Mouse (Mus musculus) hindbrain, embryonic 12.5 days (tissue): ENCODE measurements at regions not wholly inside any gene's neighbourhood (a gene's known extent, or its start where the extent isn't known, plus 50 kb on each side); places are given as distances from the start of the nearest gene placed in this dataset. TPM values are rescaled to one million over a fixed set of nuclear protein-coding genes. Genes with fewer than 3 reads are reported as not detected.

Experiments
- ATAC-seq: fragments of 200-750 bp; cut with Nextera tagmentation; 2 replicates; pipeline ENCODE4 v1.8.0; 2017; ENCODE audit warnings: moderate TSS enrichment; ENCODE audit not compliant: low FRiP score
- H3K27ac ChIP-seq: fragments of 300-500 bp; sonication (generic); 2 replicates; pipeline ENCODE4 v1.5.1; 2016; ENCODE audit warnings: mild to moderate bottlenecking
- H3K27me3 ChIP-seq: fragments of 300-500 bp; sonication (generic); 2 replicates; pipeline ENCODE4 v1.6.1; 2016; ENCODE audit warnings: mild to moderate bottlenecking
- H3K36me3 ChIP-seq: fragments of 300-500 bp; sonication (generic); 2 replicates; pipeline ENCODE4 v1.6.1; 2016; ENCODE audit warnings: mild to moderate bottlenecking
- H3K4me1 ChIP-seq: fragments of 300-500 bp; sonication (generic); 2 replicates; pipeline ENCODE4 v1.6.1; 2016
- H3K4me2 ChIP-seq: fragments of 300-500 bp; sonication (generic); replicated peaks from 2 replicates; pipeline ENCODE4 v1.6.1; 2016; ENCODE audit warnings: mild to moderate bottlenecking
- H3K4me3 ChIP-seq: fragments of 300-500 bp; sonication (generic); 2 replicates; pipeline ENCODE4 v1.5.1; 2016; ENCODE audit warnings: mild to moderate bottlenecking
- H3K9ac ChIP-seq: fragments of 300-500 bp; sonication (generic); 2 replicates; pipeline ENCODE4 v1.6.1; 2016; ENCODE audit warnings: mild to moderate bottlenecking, moderate library complexity
- H3K9me3 ChIP-seq: fragments of 300-500 bp; sonication (generic); replicated peaks from 2 replicates; pipeline ENCODE4 v1.6.1; 2016; ENCODE audit warnings: mild to moderate bottlenecking
- WGBS: fragments of 180-500 bp; shearing (Covaris S2); methylation state at CpG from one replicate; pipeline ENCODE4 v1.1.7; 2016; 5-methylcytosine and 5-hydroxymethylcytosine counted together
- microRNA counts: library from miRNA; unstranded; fragments of <30 nt; microRNA quantifications from one replicate; lab custom pipeline; 2017
- microRNA-seq: library from miRNA; unstranded; fragments of <30 nt; microRNA quantifications from one replicate; pipeline ENCODE4, GENCODE M21; 2017

DNA sequence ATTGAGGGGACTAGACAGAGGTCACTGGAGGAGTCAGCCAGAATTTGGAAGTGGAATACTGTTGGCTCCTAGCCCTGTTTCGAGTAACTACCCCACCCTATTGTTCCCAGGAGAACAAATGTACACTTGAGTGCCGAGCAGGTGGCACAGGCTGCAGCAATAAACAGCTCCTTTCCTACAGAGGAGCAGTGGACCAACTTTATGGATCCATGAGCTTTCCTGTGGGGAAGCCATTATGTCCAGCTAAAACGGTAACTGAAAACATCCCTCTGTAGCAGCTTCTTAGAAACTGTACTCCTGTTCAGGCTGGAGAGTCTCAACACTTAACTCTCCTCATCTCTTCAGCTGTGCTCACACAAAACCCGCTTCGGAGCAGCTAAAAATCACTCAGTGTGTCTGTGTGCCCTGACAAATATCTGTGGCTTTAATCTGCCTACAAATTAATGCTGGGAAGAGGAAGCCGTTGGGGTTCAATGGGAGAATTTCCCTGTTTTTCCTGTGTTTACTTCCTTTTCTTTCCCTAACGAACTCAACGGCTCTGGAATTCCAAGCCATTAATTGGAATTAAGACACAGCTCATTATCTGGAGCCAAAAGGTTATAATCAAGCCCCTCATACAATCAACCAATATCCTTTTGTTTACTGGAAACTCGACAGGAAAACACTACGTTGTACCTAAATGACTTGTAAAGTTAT, 112.6 kb upstream of the Tll1 start:
- Histone ChIP-seq H3K4me1 (no peaks in the 10 kb centered on the region), H3K4me3 (no peak overlapping the region), H3K36me3 (no peaks in the 10 kb centered on the region), H3K27ac (no peak overlapping the region), H3K27me3 (no peaks in the 10 kb centered on the region), H3K9ac (no peak overlapping the region), H3K4me2 (no peak overlapping the region), H3K9me3 (no peaks in the 10 kb centered on the region)
- WGBS, result 73% methylated on average over 10 of the region's 10 CpGs
- 0 out of 2 replicates have a peak, but pooled peaks have one; percentile 11 for ATAC-seq

DNA sequence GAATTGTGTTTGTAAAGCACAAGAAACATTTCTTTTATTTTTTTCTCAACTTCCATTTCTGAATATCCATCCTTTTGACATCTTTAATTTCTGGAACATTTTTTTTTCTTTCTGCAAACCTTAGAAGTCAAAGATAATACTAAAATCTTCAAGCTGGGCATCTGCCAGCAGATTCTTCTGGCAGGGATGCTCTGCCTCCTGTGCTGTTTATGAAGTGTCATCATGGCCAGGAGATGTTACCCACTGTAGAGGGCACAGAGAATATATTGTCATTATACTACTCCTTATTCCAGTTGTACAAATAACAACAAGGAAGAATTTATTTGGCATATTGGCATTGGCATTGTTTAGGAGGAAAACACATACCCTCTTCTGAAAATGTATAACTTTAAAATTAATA, 111.7 kb upstream of the Tll1 start:
- Histone ChIP-seq H3K36me3 (no peaks in the 10 kb centered on the region), H3K4me1 (no peaks in the 10 kb centered on the region), H3K9me3 (no peaks in the 10 kb centered on the region), H3K27ac (no peak overlapping the region), H3K9ac (no peak overlapping the region), H3K4me2 (no peak overlapping the region), H3K4me3 (no peak overlapping the region), H3K27me3 (no peaks in the 10 kb centered on the region)
- ATAC-seq, result no peak

DNA sequence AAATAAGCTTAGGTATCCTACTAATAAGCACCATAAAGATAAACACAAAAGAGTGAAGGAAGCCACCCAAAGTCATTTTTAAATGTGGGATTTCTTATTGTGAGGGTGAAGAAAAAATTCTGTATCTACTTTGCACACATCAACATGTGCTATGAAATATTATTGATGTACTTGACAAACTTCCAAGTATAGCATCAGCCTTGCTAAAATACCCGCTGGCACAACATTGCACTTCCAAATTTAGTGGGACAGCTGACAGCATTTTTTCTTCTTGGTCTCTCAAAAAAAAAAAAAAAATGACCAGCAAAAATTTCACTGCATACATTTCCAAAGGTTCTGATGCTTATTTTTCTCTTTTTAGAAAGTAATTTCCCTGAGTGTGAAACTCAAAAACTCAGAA, 101.9 kb upstream of the Tll1 start:
- H3K36me3 ChIP-seq, result no peaks in the 10 kb centered on the region
- no peak overlapping the region for H3K4me2 ChIP-seq
- H3K27ac ChIP-seq, result no peak overlapping the region
- H3K27me3 ChIP-seq, result no peaks in the 10 kb centered on the region
- H3K4me3 ChIP-seq, result no peak overlapping the region
- WGBS, result 91% methylated on average over 1 of the region's 1 CpGs
- H3K9me3 ChIP-seq, result no peaks in the 10 kb centered on the region
- no peak overlapping the region for H3K9ac ChIP-seq
- ATAC-seq, result no peak
- H3K4me1 ChIP-seq, result no peaks in the 10 kb centered on the region

DNA sequence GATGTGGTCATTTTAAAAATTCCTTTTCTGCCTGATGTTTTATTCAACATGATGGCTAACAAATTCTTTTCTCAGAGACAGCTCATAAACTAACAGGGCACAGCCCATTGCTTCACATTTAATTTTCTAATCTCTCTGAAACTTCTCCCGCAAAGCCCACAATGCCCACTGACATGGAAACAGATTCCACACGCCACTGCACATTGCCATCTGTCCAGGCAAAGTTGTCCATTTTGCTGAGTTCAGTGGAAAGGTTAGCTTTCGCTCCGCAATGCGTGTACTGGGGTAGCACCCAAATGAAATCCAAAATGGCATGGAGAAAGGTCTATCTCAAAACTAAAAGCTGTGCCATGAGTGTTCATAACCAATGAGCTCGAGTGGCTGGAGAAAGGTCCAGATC, 76.7 kb upstream of the Tll1 start:
- Histone ChIP-seq H3K27me3 (no peaks in the 10 kb centered on the region), H3K4me3 (no peak overlapping the region), H3K4me2 (no peak overlapping the region), H3K9me3 (no peaks in the 10 kb centered on the region), H3K36me3 (no peaks in the 10 kb centered on the region), H3K27ac (no peak overlapping the region), H3K9ac (no peak overlapping the region), H3K4me1 (no peaks in the 10 kb centered on the region)
- WGBS, result 85% methylated on average over 6 of the region's 6 CpGs
- no peak for ATAC-seq

DNA sequence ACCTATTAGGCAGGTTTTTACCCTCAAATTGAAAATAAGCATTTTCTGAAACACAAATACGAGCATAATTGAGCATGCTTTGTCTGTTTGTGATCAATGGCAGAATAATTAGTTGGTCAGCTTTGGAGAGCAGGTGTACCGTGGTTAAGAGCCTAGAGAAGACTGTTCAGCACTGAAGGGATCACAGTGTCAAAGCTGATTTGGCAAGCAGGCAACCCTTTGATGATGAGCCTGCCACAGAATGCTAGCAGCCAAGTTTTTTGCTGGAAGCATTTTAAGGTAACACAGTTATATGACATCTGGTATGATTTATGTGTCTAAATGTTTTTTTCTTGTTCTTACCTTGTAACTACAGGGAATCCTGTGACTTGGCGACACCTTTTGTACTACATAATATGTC, 75.5 kb upstream of the Tll1 start:
- 68% methylated on average over 3 of the region's 3 CpGs for WGBS
- H3K27ac ChIP-seq, result no peak overlapping the region
- no peaks in the 10 kb centered on the region for H3K4me1 ChIP-seq
- H3K4me3 ChIP-seq, result no peak overlapping the region
- H3K9me3 ChIP-seq, result no peaks in the 10 kb centered on the region
- no peak overlapping the region for H3K9ac ChIP-seq
- no peaks in the 10 kb centered on the region for H3K36me3 ChIP-seq
- H3K27me3 ChIP-seq, result no peaks in the 10 kb centered on the region
- H3K4me2 ChIP-seq, result no peak overlapping the region
- ATAC-seq, result no peak

DNA sequence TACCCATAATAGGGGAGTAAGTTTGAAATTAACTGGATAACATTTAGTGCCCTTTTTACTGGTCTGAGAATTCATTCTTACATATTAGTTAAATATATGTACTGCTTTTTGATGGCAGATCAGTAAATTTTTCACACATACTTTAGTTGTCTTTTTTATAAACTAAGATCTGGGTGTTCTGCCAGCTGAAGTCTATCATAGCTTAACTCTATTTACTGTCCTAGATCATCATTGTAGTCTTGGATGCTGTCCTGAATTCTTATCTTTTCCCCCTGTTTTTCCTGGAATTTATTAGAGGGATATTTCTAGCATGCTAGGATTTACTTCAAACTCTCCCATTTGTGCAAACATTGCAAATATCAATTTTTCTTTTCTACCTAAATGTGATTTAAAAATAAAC, 74.3 kb upstream of the Tll1 start:
- no peak overlapping the region for H3K27ac ChIP-seq
- H3K4me1 ChIP-seq, result no peaks in the 10 kb centered on the region
- no peak overlapping the region for H3K4me2 ChIP-seq
- H3K36me3 ChIP-seq, result no peaks in the 10 kb centered on the region
- H3K27me3 ChIP-seq, result no peaks in the 10 kb centered on the region
- H3K9me3 ChIP-seq, result no peaks in the 10 kb centered on the region
- H3K9ac ChIP-seq, result no peak overlapping the region
- no peak for ATAC-seq
- H3K4me3 ChIP-seq, result no peak overlapping the region

DNA sequence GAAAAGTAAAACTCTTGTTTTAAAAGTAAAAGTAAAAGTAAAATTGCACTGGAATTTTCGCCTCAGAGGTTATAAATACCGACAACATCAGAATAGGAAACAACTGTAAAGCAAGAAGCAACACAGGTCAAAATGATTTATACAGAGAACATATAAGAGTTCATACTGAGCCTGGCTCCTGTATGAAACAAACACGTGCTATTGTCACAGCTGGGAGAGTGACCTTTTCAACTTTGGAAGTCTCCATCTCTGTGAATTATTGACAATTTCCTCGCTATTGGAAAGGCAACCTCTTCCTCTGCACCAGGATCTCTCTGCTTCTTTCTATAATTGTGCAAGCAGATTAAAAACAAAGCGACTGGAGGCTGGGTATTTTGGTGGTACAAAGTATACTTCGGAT, 70.0 kb upstream of the Tll1 start:
- H3K9me3 ChIP-seq, result no peaks in the 10 kb centered on the region
- no peak overlapping the region for H3K4me3 ChIP-seq
- H3K9ac ChIP-seq, result no peak overlapping the region
- no peak for ATAC-seq
- H3K4me1 ChIP-seq, result no peaks in the 10 kb centered on the region
- no peak overlapping the region for H3K4me2 ChIP-seq
- H3K27me3 ChIP-seq, result no peaks in the 10 kb centered on the region
- 69% methylated on average over 6 of the region's 6 CpGs for WGBS
- no peak overlapping the region for H3K27ac ChIP-seq
- H3K36me3 ChIP-seq, result no peaks in the 10 kb centered on the region

DNA sequence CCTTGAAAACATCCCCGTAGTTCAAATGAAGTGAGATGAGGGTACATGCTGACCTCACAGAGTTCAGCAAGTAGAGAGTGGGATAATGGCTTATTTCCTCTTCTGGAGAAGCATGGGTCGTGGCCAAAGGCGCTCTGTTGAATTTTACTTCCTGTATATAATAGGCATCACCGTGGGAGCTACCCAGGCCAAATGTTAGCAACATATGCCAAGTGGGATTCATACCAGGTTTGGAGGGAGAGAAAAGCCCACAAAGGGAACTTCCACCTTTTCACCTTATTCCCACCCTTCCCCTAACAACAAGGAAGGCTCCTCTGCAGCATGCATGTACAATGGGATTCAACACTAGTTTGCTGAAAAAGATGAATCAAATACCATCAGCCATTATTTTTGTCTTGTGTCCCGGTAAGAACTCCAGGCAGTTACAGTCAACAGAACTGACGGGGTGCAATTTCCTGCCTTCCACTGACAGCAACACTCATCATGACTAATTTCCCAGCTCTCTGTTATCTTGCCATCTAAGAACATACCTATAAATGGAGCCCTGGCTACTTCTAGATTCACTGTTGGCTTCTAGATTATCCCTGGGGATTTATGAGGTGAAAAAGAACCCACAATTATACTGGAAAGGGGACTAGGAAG, 59.4 kb upstream of the Tll1 start:
- H3K27me3 ChIP-seq, result no peaks in the 10 kb centered on the region
- H3K9me3 ChIP-seq, result no peaks in the 10 kb centered on the region
- H3K4me2 ChIP-seq, result no peak overlapping the region
- WGBS, result 84% methylated on average over 6 of the region's 6 CpGs
- no peaks in the 10 kb centered on the region for H3K36me3 ChIP-seq
- H3K27ac ChIP-seq, result no peak overlapping the region
- no peak for ATAC-seq
- H3K4me1 ChIP-seq, result no peaks in the 10 kb centered on the region
- no peak overlapping the region for H3K4me3 ChIP-seq
- no peak overlapping the region for H3K9ac ChIP-seq

MicroRNA genes in the stretch of these regions (microRNA counts, 519-probe panel; counts per million panel counts)
- 470 counts per million, percentile 58 among the panel's probes with 10 or more counts for microRNA mmu-miR-710 (lab: Ali Mortazavi, UCI)

Small RNA genes lying in the stretch of these regions (microRNA-seq; reads per million reads assigned to microRNA genes)
- not detected for gene Mir710
